Mouse (Mus musculus) CH12.LX (cell line): ENCODE results near the gene 0610030E20Rik.

ENCODE experiments used
- CTCF ChIP-seq, 2 experiments: IDR thresholded peaks in 1 of 2; conservative IDR thresholded peaks in 1 of 2; 2 replicates each; pipeline ENCODE4 v1.5.1; 2011 to 2012; ENCODE audit warnings: low read depth in 2 of 2, low read length in 2 of 2, improper control_type of control experiment in 1 of 2, inconsistent platforms in 1 of 2, mild to moderate bottlenecking in 1 of 2, moderate library complexity in 1 of 2
- EP300 ChIP-seq: IDR thresholded peaks from 2 replicates; pipeline ENCODE4 v1.6.1; 2011; ENCODE audit warnings: low read length, improper control_type of control experiment
- GABPA ChIP-seq: IDR thresholded peaks from 2 replicates; pipeline ENCODE4 v1.6.1; 2012; ENCODE audit warnings: low read depth, low read length, improper control_type of control experiment, inconsistent platforms; ENCODE audit not compliant: insufficient replicate concordance
- MXI1 ChIP-seq: IDR thresholded peaks from 2 replicates; pipeline ENCODE4 v1.6.1; 2011; ENCODE audit warnings: mild to moderate bottlenecking, low read depth, low read length, improper control_type of control experiment
- POLR2A ChIP-seq: IDR thresholded peaks from 2 replicates; pipeline ENCODE4 v1.6.1; 2011; ENCODE audit warnings: low read depth, mild to moderate bottlenecking, improper control_type of control experiment, low read length
- POLR2AphosphoS2 ChIP-seq: IDR thresholded peaks from 2 replicates; pipeline ENCODE4 v1.6.1; 2011; ENCODE audit warnings: low read depth, low read length, improper control_type of control experiment
- ZMIZ1 ChIP-seq: IDR thresholded peaks from 2 replicates; pipeline ENCODE4 v1.6.1; 2012; ENCODE audit warnings: low read depth, mild to moderate bottlenecking, inconsistent platforms, low read length, improper control_type of control experiment

GRCm38 (mm10) chr6:72378510-72379234 is 31.6 kb downstream of the 0610030E20Rik start:
- TF ChIP-seq CTCF (conservative IDR thresholded peaks at IDR 0.05 in 1 of 2, IDR thresholded peaks at IDR 0.05 in 1 of 2; ENCODE audit: low read depth in 2 of 2, low read length in 2 of 2) (no peak), POLR2AphosphoS2 (no peak), ZMIZ1 (no peak), POLR2A (no peak), MXI1 (no peak), EP300 (no peak), GABPA (no peak)
